Mouse (Mus musculus) cerebellum, adult 9-11 months (tissue): ENCODE results near the gene Snx32.
A peak's percentile ranks its signal among the peaks of the same experiment; 100 is the strongest.
"Not testable (repeated sequence)": the region's sequence is repeated elsewhere in the genome, so short reads cannot be mapped to it uniquely, and the experiment has no call there.

ENCODE experiments used
- DNase-seq: peaks from one replicate; pipeline ENCODE4 v3.0.0; 2022

The Snx32 gene

DNA sequence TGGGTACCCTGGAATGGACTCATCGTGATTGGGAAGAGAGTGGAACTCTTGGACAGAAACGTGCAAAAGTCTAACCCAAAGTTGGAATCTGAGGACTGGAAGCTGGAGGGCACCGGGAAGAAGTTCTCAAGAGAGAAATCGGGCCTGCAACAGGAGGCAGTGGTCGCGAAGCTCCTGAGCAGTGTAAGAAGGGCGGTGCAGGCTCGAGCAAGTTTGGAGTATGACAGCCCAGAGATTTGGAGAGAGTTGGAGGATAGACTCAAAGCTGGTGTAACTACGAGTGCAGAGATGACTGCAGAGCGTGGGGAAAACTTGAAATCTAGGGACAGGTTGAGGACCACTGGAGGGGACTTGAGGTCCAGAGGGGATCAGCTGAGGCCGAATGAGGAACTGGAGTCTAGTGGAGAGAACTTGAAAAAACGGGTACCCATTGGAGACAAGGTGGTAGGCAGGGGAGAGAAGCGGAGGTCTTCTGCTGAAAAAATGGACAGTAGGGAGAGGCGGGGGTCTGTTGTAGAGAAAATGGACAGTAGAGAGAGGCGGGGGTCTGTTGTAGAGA, 815 bp upstream of the Snx32 start:
- DNase-seq, result no peak

- no peak for DNase-seq
Measured at GRCm38 (mm10) chr19:5503687-5504086, 6.7 kb downstream of the Snx32 start, which contains the start of gene 1700020D05Rik. 1700020D05Rik (minus strand) TSS chr19:5503787.

- no peak for DNase-seq
Measured at GRCm38 (mm10) chr19:5500330-5500875, 9.9 kb downstream of the Snx32 start.

- DNase-seq, result no peak
Measured at GRCm38 (mm10) chr19:5496052-5496370, 14.3 kb downstream of the Snx32 start.

GRCm38 (mm10) chr19:5495353-5496051, 14.8 kb downstream of the Snx32 start:
- peak; percentile 44 for DNase-seq

- DNase-seq, result no peak
Measured at GRCm38 (mm10) chr19:5494314-5494713, 16.0 kb downstream of the Snx32 start.

DNA sequence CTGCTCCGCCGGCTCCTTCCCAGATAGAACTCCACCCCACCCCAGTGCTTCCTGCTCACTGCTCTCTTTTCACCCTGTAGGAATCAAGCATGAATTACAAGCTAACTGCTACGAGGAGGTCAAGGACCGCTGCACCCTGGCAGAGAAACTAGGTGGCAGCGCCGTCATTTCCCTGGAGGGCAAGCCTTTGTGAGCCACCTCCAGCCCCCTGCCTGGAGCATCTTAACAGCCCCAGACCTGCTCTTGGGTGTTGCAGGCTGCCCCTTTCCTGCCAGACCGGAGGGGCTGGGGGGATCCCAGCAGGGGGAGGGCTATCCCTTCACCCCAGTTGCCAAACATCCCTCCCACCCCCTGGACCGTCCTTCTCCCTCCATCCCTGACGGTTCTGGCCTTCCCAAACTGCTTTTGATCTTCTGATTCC, 17.0 kb downstream of the Snx32 start:
- DNase-seq, result peak; percentile 57

DNA sequence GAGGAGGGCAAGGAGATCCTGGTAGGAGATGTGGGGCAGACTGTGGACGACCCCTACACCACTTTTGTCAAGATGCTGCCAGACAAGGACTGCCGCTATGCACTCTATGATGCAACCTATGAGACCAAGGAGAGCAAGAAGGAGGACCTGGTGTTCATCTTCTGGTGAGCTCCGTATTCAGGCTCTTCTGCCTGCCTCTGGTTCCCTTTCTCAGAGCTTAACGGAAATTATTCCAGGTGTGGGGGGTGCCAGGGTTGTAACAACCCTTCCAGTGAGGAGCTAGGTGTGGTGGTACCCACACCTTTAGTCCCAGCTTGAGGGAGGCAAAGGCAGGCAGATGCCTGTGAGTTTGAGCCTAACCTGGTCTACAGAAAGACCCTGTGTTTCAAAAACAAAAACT, 17.7 kb downstream of the Snx32 start:
- peak; percentile 39 for DNase-seq

- DNase-seq, result no peak
Measured at GRCm38 (mm10) chr19:5490898-5491708, 19.2 kb downstream of the Snx32 start.

GRCm38 (mm10) chr19:5490313-5490897, 19.9 kb downstream of the Snx32 start, which contains the start of gene Cfl1:
Cfl1 (plus strand) TSS chr19:5490455.
- no peak for DNase-seq

GRCm38 (mm10) chr19:5489721-5490120, 20.6 kb downstream of the Snx32 start:
- not testable (repeated sequence) for DNase-seq

DNA sequence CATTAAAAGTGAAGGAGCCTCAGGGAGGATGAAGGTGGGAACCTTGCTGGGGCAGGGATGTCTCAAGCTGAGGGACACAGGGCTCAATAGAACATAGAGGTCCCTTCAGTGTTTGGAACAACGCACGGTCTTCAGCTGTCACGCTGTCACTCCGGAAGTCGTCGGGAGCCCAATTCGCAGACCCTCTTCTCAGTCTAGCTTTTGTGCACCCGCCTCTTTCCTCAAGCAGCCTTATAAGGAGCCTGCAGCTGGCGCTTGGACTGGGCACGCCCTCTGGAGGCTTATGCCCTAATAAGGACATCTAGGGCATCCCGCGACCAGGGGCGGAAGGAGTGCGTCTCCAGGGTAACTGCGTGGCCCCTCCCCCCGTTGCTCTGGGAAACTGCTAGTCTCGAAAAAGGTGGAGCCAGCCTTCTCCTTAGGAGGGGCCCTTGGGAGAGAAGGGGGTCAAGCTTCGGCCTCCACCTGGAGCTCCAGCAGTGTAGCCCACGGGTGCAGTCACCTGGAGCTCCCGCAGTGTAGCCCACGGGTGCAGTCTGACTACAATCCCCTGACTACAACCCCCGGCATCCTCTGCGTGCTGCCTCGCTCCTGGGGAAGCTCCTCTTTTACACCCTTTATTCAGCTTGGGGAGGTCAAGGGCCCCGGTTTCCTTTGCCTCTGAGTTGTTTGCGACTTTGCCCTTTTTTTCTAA, 21.3 kb downstream of the Snx32 start:
- DNase-seq, result no peak

DNA sequence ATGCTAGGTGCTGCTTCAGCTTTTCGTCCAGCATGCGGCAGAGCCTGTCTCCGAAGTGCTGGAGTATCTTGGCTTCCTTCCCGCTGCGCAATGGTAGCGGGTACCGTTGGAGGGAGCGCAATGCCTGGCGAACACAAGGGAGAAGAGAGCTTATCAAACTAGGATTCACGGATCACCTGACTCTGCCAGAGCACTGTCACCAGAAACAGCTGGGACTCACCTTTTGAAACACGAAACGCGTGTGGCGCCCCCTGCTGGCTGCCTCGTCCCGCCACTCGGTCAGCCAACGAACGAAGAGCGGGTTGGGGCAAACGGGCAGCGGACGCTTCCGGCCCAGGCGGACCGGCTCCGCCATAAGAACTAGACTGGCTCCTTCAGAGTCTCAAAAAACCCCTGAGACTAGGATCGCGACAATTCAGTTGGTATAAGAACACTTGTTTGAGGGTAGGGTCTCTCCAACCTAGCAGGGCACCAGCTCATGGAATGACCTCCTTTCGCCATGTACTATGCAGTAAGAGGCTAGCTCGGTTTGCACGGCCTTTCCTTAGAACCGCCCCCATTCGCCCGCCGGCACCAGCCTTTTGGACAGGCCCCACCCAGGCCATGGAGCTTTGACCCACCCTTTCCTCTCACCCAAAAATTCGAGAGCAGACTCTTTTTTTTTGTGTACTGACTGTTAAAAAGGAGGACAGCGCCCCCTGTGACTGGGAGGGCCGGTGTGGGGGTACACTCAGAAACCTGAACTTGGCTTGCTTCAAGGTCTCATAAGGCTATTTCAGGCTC, 22.4 kb downstream of the Snx32 start, which contains the start of gene Mus81:
Gene Mus81, minus strand, starts transcription at position 635 of the 783 bp plus-strand sequence.
- no peak for DNase-seq

- no peak for DNase-seq
Measured at GRCm38 (mm10) chr19:5486771-5487170, 23.6 kb downstream of the Snx32 start.

- DNase-seq, result no peak
Measured at GRCm38 (mm10) chr19:5486286-5486685, 24.1 kb downstream of the Snx32 start.

- DNase-seq, result no peak
Measured at GRCm38 (mm10) chr19:5485821-5486220, 24.5 kb downstream of the Snx32 start.

- no peak for DNase-seq
Measured at GRCm38 (mm10) chr19:5485371-5485770, 25.0 kb downstream of the Snx32 start.

DNA sequence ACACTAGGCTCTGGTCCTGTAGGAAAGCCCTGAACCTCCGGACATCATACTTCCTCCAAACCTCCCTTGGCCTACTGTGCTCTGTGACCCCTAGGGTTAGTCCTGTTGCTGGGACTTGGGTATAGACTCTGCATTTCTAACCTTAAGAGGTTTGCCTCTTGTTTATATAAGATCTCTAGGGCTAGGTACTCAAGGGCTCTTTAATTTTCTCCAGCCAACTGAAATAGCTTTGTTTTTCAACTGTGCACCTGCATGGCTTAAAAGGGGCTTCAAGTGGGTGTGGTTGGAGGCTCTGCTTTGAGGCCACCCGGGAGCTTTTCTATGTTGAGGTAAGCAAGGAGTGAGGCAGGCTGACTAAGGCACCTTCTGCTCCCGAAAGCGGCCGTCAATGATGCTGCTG, 25.8 kb downstream of the Snx32 start:
- DNase-seq, result peak; percentile 33

- DNase-seq, result no peak
Measured at GRCm38 (mm10) chr19:5483386-5484359, 26.7 kb downstream of the Snx32 start.

DNA sequence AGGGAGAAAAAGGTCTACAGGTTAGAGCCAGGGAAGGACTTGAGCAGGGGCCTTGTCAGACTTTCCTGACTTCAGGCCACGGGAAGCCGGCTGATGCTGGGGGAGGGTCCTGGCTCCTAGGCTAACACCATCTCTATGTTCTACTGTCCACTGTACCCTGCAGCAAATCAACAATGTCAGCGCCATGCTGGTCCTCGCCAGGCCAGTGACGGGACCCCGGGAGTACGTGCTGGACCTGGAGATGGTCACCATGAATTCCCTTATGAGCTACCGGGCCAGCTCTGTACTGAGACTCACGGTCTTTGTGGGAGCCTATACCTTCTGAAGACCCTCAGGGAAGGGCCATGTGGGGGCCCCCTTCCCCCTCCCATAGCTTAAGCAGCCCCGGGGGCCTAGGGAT, 28.9 kb downstream of the Snx32 start:
- DNase-seq, result no peak
